Mouse (Mus musculus) testis, postnatal 10 days (tissue): ENCODE data around the gene 5430403G16Rik.
"Not testable (repeated sequence)": the region's sequence is repeated elsewhere in the genome, so short reads cannot be mapped to it uniquely, and the experiment has no call there.

Experiments
- DNase-seq: peaks from one replicate; pipeline ENCODE4 v3.0.0; 2021; ENCODE audit warnings: low spot score

Gene 5430403G16Rik

GRCm38 (mm10) chr5:109690537-109691201 is at the start of gene 5430403G16Rik:
TSS of gene 5430403G16Rik (minus strand) at chr5:109691041.
- peak; percentile 64 for DNase-seq

GRCm38 (mm10) chr5:109717341-109717740 is 26.5 kb upstream of the 5430403G16Rik start:
- not testable (repeated sequence) for DNase-seq

GRCm38 (mm10) chr5:109691205-109691965 is 544 bp upstream of the 5430403G16Rik start:
- not testable (repeated sequence) for DNase-seq

- DNase-seq = no peak
Observed at GRCm38 (mm10) chr5:109682921-109683320, 7.9 kb downstream of the 5430403G16Rik start.
